Mouse (Mus musculus): ENCODE results near the gene Nxf3. TPM values are rescaled to one million over a fixed set of nuclear protein-coding genes. Genes with fewer than 3 reads are reported as not detected.

Nxf3 gene
- total RNA-seq (2023): not detected

GRCm38 (mm10) chrX:136085155-136085554 is at the start of gene Nxf3:
Nxf3 (minus strand) TSS chrX:136085255.

GRCm38 (mm10) chrX:136068020-136068419 is 17.0 kb downstream of the Nxf3 start, which contains the start of gene Bex2:
Bex2 (minus strand) TSS chrX:136068236.

DNA sequence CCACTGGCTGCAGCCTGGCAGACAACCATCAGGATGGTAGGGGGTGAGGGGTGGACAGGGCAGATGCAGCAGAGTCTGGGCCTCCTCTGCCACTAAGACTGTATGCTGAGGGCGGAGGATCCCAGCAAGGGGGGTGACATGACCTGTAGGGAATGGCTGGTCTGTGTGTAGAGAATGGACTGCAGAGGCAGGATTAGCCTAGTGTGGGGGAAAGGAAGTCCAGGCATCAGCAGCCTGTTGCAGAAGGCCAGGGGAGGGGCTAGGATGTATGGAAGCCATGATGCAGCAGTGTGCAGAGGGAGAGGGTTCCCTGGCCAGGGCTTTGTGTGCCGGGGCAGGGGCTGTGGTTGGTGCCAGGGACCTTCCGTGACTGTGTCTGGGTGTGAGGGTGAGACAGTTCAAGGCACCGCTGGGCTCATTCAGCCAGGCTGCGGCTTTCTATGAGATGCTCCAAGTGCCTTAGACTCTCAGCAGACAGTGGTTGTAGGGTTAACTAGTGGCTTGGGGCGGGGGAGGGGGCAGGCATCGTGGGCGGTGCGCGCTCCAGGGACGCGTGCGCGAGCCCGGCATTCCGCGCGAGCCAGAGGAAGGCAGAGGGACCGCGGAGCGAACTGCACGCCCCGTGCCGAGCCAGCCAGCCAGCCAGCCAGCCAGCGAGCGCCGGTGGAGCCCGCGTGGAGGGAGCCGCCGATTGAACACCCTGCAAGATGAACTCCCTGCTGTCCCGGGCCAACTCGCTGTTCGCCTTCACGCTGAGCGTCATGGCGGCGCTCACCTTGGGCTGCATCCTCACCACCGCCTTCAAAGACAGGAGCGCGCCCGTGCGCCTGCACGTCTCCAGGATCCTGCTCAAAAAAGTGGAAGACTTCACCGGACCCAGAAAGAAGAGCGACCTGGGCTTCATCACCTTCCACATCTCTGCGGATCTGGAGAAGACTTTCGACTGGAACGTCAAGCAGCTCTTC is 52.0 kb downstream of the Nxf3 start, which contains the start of gene Arxes1:
Gene Arxes1, plus strand, starts transcription at position 569 of the 965 bp plus-strand sequence.

Other genes starting within 250 kb of the Nxf3 start
- 1 to 10 TPM in 1 of 2 experiments, not detected in 1; 2.8 TPM for gene Gprasp2, start 246.2 kb downstream of the Nxf3 start, total RNA-seq (2023)
- not detected for gene Arxes2, start 91.4 kb downstream of the Nxf3 start, total RNA-seq (2023)
- not detected for gene Arxes1, start 51.9 kb downstream of the Nxf3 start, total RNA-seq (2023)
- not detected for gene Bex2, start 17.0 kb downstream of the Nxf3 start, total RNA-seq (2023)
- 1 to 10 TPM; 1.1 to 3.6 TPM for gene Bex4, start 53.7 kb upstream of the Nxf3 start, total RNA-seq (2023)
- gene Tceal8, start 87.1 kb upstream of the Nxf3 start, total RNA-seq (2023): 10 to 100 TPM in 1 of 2 experiments, 1 to 10 TPM in 1; 7.8 to 11.6 TPM
- not detected for gene Tceal5, start 118.6 kb upstream of the Nxf3 start, total RNA-seq (2023)
- not detected for gene Tceal7, start 129.5 kb upstream of the Nxf3 start, total RNA-seq (2023)
- gene Bex1, start 130.3 kb upstream of the Nxf3 start, total RNA-seq (2023): under 1 TPM in 1 of 2 experiments, not detected in 1; 0.57 TPM
- 10 to 100 TPM; 27.2 to 30.7 TPM for gene Tceal9, start 159.8 kb upstream of the Nxf3 start, total RNA-seq (2023)
- 10 to 100 TPM; 32.4 to 43.3 TPM for gene Bex3, start 185.0 kb upstream of the Nxf3 start, total RNA-seq (2023)